Mouse (Mus musculus) layer of hippocampus, adult 9-10 months (tissue): ENCODE data around the gene Ralgps2.

Experiments
- DNase-seq: peaks from one replicate; pipeline ENCODE4 v3.0.0; 2022; ENCODE audit warnings: low spot score

Ralgps2 gene

DNA sequence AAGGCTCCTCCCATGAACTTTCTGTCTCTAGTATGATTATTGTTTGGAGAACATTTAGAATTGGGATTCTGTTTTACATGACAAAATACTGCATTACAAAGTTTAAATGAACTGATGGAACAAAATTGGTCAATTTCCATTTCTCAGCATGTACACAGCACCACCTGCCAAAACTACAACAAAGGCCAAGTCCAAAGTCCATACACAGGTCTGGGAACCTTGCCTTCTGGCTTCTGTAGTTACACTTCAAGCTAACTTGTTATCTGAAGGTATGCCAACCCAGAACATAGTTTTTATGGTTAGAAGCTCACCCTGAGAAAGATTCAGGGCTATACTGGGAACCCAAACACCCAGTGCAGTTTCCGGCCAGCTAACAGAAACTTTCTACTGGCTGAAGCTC is 120.2 kb downstream of the Ralgps2 start:
- no peak for DNase-seq

DNA sequence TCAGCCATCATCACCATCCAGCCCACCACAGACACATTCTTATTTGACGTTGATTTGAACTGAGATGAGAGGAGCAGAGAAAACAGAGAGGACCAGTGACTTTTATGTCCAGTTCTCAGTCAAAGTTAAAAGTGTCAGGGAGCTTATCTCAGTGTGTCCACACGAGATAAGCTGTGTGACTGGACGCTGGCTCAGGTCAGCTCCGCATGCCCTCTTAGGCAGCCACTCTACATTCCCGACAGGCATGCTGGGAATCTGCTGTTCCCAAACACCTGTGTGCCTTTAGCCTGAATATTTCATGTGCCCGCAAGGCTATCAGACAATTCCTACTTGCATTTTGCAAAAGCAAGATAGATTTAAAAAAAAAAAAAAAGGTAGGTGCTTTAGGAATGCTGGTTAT is 125.9 kb downstream of the Ralgps2 start:
- DNase-seq, result no peak

DNA sequence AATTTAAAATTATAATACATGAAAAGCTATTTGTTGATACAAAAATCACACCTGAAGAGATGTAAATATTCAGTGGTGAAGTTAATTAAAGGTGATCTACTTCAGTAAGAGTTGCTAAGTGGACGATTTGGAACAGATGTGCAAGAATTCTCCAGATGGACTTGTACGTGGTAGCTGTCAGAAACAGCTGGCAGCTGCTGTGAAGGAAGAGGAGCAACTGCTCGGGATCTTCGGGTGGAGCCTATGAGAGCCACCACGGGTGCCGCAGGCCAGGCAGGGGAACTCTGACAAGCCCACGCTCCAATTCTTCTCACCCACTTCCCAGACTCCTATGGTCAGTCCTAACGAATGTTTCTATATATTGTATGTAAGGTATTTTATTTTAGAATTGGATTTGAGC is 126.7 kb downstream of the Ralgps2 start:
- DNase-seq, result no peak

DNA sequence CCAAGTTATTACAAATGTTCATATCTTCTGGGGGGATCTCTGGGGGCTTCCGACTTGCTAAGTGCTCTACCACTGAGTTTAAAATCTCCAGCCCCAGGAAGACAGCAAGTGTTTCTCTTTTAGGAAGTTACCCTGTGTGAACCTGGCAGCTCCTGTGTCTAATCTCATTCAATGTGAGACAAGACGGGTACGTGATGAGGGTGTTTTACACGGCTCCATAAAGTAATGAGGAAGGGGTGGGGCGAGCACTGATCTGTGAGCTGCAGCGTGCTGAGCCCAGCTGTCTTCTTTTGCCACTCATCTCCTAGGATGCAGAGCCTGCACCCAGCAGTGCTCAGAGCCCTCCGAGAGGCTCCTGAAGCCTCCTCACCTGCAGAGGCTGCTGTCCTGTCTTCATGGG is 127.5 kb downstream of the Ralgps2 start:
- DNase-seq, result no peak

DNA sequence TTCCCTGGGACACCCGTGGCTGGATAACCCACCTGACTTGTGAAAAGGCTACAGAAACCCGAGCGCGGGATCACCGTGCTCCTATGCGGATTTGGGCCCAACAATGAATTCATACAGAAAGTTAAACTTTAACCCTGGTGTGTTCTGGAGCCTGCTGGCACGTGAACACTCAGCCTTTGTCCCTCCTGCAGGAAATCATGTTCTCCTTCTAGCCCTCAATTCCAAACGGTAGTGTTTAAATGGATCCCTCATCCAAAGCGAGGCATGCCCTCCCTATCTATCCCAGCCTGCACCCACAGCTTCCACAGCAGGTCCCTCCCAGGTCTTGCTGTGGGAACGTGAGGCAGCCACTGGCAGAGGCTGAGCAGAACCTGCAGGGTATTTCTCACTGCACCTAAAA is 131.1 kb downstream of the Ralgps2 start:
- no peak for DNase-seq

DNA sequence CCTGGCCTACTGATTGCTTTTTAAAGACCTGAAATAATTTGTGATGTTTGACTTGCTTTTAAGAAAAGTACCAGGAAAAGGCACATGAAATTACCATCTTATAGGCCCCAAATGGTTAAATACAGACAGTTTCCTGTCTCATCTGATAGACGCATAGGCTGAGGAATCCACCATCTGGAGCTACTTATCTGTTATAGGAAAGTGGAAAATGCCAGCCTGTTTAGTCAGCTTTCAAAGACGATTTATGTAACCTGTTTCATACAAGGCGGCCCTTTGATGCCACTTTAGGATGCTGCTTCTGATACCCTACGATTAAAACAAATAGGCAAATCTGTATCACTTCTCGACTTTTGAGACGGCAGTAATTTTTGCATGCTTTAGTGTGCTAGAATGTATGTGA is 138.2 kb downstream of the Ralgps2 start:
- no peak for DNase-seq

DNA sequence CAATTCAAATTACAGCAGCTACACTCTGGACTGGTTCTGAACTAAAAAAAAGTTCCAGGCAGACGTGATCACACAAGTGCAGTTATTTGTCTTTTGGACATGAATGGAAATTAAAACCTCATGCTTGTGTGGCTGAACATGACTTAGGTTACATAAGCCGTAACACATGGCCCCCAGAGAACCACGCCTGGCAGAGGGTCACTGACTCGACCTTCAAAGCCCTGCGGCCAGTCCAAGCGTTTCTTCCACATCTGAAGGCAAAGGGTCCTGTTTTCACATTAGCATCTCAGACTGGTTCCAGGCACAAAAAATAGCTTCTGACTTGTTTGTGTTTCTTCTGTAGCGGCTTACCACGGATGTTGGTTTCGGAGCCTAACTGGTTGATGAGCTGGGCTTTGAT is 143.2 kb downstream of the Ralgps2 start:
- DNase-seq, result no peak

DNA sequence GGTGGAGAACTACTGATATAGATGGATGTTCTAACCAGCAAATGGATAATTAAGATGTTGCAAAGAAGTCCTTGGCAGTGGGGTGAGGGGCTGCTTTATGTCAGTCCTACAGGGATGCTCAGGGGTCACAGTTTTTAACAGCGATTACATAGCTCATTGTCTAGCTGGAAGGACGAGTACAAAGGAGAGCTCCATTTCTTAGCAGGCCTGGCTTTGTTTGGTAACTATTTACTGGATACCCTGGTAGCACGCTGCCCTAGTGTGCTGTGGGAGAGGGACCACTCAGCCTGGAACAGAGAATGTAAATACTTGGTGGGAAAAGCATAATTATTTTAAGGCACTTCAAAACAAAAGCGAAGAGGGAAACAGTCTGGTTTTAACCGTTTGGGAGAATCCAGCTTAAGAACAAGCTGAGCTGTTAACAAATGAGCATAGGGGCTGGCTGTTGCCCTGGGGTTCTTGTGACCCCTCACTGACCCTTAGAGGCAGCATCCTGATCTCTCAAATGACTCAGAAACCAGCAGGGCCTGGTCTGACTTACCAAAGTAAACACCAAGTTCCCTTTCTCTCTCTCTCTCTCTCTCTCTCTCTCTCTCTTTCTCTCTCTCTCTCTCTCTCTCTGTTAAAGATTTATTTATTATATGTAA is 149.5 kb downstream of the Ralgps2 start:
- DNase-seq, result no peak

DNA sequence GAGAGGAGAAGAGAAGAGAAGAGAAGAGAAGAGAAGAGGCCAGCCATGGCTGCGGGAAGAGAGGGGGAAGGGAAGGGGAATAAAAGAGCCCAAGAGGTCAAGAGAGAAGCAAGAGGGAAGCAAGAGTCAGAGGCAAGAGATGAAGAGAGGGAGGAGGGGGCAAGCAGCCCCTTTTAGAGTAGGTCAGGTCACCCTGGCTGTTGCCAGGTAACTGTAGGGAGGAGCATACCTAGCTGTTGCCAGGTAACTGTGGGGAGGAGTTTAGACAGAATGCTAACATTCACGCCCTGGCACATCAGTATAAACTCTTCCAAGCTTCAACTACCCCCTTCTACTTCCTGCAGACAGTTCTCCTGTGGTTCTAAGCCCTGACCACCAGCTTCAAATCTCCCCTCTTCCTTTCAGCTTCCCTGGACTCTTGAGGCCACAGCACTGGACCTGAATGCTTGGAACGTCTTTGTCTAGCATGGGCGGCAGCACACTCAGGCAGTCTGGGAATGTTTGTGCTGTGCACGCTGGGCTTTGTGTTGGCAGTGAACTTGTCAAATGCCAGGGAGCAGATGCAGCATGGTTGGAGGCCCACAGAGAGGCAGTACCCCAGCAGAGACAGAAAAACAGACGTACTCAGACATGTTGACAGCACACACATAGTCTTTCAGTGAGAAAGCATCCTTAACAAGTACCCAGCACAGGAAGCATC is 152.1 kb downstream of the Ralgps2 start:
- no peak for DNase-seq

DNA sequence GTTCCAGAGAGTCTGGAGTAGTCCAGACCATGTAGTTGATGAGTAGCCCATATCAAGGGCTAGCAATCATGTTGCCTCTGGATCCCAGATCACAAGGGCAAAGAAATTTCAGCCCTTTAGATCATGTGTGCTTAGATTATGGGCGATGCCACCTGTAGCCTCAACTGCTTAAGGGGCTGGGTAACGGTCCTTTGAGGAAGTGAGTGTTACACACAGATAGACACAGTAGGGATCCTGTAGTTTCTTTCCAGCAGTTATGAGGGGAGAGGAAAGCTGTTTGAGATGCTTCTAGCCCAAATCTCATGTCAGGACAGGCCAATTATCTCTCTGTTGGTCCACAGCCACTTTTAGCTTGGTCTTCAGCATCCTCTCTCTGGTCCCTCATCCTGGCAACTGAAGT is 153.4 kb downstream of the Ralgps2 start:
- no peak for DNase-seq

DNA sequence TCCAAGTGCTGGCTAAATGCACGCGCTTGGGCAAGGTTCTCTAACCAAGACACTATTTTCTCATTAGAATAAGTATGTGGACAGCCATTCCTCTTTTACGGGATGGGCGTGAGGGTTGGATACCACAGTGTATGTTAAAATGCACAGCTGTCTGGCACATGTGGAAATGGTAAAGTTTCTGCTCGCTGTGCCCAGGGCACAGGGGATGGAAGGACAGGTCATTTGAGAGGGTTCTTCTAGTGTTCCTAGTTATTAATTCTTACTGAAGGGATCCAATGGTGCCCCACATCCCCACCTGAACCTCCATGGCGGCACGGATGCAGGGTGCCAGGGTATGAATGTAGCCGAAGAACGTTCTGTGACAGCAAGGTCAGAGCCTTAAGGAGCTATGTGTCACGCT is 154.5 kb downstream of the Ralgps2 start:
- DNase-seq, result no peak

DNA sequence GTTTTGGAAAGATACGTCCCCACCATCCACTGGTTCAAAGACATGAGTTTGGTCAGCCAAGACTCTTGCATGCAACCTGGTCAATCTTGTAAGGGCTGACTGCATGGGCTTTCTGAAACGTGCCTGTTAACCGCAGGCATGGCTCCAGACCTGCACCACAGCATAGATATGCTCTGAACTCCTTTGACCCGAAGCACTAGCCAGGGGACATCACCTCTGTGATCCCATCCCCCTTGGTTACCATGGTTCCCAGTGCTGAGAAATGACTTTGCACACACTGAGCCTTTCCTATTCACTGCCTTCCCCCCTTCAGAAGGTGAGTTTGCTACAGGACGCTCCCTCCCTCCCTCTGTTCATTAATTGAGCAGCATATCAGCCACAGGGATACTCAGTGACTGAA is 155.3 kb downstream of the Ralgps2 start:
- DNase-seq, result no peak

DNA sequence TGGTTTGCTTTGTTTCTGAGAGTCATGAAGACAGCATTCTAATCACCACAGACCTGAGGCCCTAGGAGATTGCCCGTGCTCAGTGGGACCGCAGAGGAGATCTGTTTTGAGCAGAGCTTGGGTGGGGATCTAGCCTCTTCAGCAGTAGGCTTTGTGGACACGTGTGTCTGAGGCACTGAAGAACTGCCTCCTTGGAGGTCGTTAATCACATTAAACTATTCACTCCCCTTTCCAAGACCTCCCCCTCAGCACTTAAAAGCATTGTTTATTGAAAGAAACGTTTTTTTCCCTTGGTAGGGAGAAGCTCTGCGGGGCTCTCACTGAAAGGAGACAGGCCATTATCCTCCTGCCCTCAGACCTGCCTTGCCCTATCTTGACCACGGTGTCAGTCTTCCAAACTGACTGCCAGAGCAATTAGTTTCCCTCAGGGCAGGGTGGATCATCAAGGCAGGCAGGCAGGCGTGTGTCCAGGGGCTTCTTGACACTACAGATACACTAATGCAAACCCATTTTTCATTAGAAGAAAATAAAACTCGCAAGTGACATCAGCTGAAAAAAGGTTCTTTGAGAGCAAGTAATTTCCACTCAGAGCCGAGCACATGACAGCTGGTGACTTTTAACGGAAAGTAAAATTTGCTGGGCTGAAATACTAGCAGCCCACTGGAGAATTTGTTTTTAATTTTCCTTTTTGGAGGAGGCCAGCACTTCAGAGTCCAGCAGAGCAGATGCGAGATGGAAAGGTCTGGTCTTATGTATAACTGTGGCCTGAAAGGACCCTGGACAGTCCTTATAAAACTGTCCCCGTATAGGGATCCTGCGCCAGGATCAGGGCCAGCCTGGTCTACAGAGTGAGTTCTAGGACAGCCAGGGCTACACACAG is 157.2 kb downstream of the Ralgps2 start:
- DNase-seq, result no peak

DNA sequence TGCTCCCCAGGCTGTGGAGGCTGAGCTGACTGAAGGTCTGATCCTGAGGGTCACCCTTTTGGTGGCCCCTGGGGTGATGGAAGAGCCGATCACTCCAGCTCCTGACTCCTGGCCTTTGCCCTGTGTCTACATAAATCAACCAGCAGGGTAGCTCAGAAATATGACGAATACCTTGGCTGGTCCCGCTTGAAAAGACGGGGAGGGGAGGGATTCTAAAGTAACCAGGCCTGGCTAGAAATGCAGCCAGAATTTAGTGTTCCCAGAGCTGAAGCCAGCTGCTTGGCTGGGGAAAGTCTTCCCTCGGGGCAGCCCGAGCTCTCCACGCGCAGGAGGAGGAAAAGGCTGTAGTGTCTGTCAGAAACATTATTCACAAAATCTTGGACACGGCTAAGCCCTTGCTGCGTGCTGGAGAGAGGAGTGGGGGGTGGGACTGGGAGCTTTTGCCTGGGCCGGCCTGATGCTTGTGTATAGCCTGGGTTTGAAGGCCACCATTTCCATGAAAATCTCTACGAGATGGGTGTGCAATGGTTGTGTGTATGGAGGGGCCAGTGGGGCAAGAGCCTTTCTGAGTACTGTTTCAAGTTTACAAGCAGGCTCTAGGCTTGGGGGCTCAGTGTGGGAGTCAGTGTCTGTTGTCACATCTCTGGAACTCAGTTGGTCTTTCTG is 158.2 kb downstream of the Ralgps2 start:
- DNase-seq, result no peak

DNA sequence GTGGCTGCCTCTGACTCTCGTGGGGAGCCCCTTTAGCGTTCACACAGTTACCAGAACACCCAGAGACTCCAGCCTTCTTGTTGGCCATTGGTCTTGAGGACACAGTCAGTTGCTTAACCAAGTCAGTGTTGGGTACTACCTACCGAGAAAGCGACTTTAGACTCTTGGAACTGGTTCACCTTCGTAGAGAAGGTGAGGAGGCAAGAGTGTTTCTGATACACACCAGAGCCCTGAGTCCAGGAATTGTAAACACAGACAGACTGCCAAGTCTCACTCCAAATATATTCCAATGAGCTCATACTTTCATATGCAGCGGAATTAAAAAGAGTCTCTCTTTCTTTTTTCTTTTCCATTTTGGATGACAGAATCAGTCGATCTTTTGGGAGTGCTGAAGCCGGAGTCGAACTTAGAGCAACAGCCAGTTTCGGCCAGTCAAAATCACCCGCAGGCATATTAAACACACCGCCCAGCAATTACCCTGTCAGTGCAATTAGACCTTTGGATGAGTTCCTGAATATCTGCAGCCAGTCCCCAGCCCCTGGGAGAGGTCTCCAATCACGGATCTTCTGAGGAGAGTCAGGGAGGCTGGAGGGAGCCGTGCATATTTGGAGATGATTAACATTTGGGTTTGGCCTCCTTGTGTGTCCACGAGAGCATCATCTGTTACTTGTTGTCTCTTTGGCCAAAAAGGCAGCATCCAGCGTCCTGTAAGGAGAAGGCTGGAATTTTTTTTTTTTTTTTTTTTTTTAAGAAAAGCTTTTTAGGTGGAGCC is 159.0 kb downstream of the Ralgps2 start:
- DNase-seq, result no peak

DNA sequence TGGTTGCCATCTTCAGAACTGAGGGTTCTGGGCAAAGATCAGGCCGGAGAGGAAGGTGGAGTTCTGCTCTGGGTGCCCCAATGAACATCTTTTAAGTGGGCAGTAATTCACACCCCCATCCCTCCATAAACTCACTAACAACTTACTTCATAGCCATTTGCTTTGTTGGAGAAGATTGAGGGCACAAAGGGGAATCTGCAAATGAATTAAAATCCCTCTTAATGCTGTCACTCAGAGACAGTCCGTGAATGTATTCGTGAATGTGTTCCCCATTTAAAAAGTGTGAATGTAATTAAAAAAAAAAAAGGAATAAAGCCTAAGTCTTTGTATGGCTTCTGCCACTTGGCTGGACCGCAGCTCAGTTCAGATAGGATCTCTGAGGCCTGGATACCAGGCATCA is 159.8 kb downstream of the Ralgps2 start:
- DNase-seq, result no peak

DNA sequence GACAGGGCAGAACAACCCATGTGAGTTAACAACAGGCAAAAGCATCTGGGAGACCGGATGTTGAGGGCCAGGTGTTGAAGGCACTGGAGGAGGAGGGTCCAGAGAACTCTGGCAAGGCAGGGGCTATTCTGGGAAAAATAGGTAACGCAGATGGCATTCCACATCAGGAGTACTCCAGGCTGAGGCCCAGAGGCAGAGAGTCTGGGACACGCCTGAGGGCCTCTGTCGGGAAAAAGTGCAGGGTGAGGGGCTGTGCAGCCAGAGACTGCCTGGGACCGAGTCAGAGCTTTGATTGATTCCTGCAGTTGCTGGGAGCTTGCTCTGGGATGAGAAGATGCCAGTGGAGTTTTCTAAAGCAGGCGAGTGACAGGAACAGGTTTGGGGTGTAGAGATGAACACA is 160.4 kb downstream of the Ralgps2 start:
- DNase-seq, result no peak

DNA sequence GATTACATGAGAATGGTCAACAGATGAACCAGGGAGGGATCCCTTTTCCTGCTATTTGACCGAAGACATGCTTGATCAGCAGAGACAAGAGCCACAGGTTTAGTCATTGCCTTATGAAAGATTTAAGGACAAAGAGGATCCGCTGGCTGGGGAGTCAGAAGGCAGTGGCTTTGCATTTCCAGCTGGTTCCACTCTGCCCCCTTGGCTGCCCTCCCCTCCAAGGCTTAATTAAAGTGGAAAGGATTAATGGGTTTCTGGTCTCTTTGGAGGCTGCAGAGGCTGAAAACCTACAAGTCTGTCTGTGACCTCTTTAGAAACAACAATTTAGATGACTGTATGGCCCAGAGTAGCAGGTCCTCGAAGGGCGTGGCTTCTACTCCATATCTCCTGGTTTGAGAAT is 161.5 kb downstream of the Ralgps2 start:
- no peak for DNase-seq

DNA sequence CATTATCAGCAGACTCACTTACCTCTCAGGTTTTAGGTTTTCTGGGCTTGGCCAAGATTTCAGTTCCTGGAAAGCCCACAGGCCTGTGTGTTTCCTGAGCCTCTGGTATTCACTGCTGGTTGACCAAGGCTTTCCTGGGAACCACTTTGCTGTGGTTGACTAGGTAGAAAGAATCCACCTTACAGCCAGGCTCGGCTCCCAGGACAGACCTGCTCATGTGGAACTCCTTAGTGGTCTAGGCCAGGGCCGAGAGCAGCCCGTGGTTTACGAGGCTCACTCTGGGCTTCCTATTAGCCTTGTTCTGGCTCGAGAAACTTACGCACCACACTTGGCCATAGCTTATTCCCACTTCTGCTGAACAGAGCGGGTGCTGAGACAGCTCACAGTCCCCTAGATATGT is 163.4 kb downstream of the Ralgps2 start:
- no peak for DNase-seq

DNA sequence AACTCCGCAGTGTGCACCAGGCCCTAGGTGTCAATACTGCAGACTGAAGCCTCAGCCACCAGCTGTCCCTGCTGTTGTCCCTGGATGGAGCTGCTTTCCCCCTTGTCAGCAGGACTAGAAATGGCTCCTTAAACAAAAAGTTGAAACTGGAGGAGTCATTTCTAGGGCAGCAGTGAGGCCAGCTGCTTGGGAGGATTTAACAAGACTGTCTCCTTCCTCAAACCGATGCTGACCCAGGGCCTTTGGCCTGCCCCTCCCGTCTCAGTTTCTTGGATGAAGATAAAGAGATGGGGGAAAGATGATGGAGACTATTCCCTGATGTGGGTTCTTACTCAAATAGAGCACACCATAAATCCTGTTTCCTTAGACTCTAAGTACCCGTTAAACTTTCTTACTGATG is 164.2 kb downstream of the Ralgps2 start:
- DNase-seq, result no peak

DNA sequence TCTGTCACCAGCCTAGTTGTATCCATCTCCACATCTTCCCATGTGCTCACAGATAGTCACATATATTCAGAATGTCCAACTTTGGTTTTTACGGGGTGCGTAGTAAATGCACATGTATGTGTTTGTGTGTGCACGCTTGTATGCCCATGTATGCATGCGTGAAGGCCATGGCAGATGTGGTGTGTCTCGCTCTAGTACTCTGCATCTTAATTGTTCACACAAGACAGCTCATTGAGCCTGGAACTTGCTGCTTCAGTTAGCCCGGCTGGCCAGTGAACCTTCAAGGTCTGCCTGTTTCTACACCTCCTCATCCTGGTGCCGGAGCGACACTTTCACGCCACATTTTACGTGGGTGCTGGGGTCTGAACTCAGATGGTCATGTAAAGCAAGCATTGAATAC is 168.6 kb downstream of the Ralgps2 start:
- DNase-seq, result no peak
